Mouse (Mus musculus) kidney, postnatal 0 days (tissue): ENCODE data around the gene Nr3c2. TPM values are rescaled to one million over a fixed set of nuclear protein-coding genes. Genes with fewer than 3 reads are reported as not detected.

Experiments used
- ATAC-seq: fragments of 200-750 bp; cut with Nextera tagmentation; replicated peaks from 2 replicates; pipeline ENCODE4 v1.8.0; 2017; ENCODE audit warnings: low read depth, moderate number of reproducible peaks, moderate TSS enrichment, moderate library complexity; ENCODE audit not compliant: low FRiP score
- DNase-seq: peaks from one replicate; pipeline ENCODE4 v3.0.0-alpha.2; 2016; ENCODE audit warnings: low spot score
- H3K27ac ChIP-seq: fragments of 300-500 bp; sonication (generic); 2 replicates; pipeline ENCODE4 v1.5.1; 2014; ENCODE audit warnings: mild to moderate bottlenecking
- H3K27me3 ChIP-seq: fragments of 300-500 bp; sonication (generic); 2 replicates; pipeline ENCODE4 v1.6.1; 2014; ENCODE audit warnings: low read length, mixed read lengths; ENCODE audit not compliant: insufficient read depth
- H3K36me3 ChIP-seq: fragments of 300-500 bp; sonication (generic); 2 replicates; pipeline ENCODE4 v1.6.1; 2014; ENCODE audit warnings: low read length, mixed read lengths; ENCODE audit not compliant: insufficient read depth
- H3K4me1 ChIP-seq: fragments of 300-500 bp; sonication (generic); replicated peaks from 2 replicates; pipeline ENCODE4 v1.6.1; 2014; ENCODE audit warnings: antibody characterized with exemption, low read length, mixed read lengths; ENCODE audit not compliant: insufficient read depth
- H3K4me2 ChIP-seq: fragments of 300-500 bp; sonication (generic); 2 replicates; pipeline ENCODE4 v1.6.1; 2014; ENCODE audit warnings: mild to moderate bottlenecking, low read length, moderate library complexity, mixed read lengths
- H3K4me3 ChIP-seq: fragments of 300-500 bp; sonication (generic); replicated peaks from 2 replicates; pipeline ENCODE4 v1.5.1; 2014; ENCODE audit warnings: low read depth, low read length
- H3K9ac ChIP-seq: fragments of 300-500 bp; sonication (generic); 2 replicates; pipeline ENCODE4 v1.6.1; 2014; ENCODE audit warnings: low read depth, low read length
- H3K9me3 ChIP-seq: fragments of 300-500 bp; sonication (generic); replicated peaks from 2 replicates; pipeline ENCODE4 v1.6.1; 2016; ENCODE audit warnings: low read length, inconsistent platforms, mixed read lengths
- CTCF ChIP-seq: IDR thresholded peaks from 2 replicates; pipeline ENCODE4 v1.5.1; 2016; ENCODE audit warnings: antibody characterized with exemption, low read depth, mild to moderate bottlenecking, moderate library complexity
- WGBS: fragments of 180-500 bp; shearing (Covaris S2); extraction: QIAGEN DNeasy Blood & Tissue Kit; methylation state at CpG from one replicate; pipeline ENCODE4 v1.1.7; 2014; 5-methylcytosine and 5-hydroxymethylcytosine counted together
- polyA plus RNA-seq: library from polyadenylated mRNA; unstranded; fragments of >200 nt; fragmentation: Nextera tagmentation; extraction: Ambion mirVana; gene quantifications from 2 replicates; pipeline ENCODE4 v1.2.1, GENCODE M21; 2015

Nr3c2 gene
- 8.2 and 8.3 TPM in 2 replicates for polyA plus RNA-seq

DNA sequence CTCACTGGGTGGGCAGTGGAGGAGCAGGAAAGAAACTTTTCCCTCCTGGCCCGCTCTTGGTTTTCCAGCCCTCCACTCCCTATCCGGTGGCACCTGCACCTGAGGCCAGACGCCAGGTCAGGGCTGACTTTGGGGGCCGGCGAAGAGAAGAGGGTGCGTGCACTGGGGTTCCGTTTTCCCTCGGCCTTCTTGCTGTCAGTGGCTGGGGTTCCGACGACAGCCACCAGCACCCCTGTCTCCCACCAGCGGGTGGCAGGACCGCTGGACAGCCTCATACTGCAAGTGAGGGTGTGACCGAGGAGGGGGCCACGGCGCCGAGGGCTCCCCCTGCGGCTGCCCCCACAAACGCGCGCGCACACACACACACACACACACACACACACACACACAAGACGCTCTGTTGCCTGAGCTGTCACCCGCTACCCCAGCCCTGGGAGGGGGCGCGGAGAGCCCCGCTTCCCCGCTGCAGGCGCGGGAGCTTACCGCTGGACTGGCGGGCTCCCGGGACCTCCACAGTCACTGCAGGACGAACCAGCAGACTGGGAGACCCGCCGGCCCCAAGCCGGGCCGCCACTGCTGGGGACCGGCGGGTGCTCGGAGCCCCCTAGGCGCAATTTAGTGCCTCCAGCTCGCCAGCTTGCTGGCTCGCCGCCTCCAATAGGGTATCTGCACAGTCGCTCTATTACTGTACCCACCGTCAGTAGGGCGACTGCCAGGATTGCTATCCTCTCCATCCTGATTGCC is at the start of gene Nr3c2:
TSS of gene Nr3c2 (plus strand) at position 32 of the 744 bp plus-strand sequence.
- Histone ChIP-seq H3K4me3 (peak within 1 kb of the TSS; percentile 78), H3K27me3 (peaks cover 3% of the 10 kb centered on the region; the same call in 1 of the 2 replicates), H3K4me1 (no peaks in the 10 kb centered on the region; the same call in 1 of the 2 replicates), H3K9ac (peak within 1 kb of the TSS; percentile 60), H3K4me2 (peak within 1 kb of the TSS; percentile 100), H3K9me3 (no peaks in the 10 kb centered on the region), H3K36me3 (no peaks in the 10 kb centered on the region), H3K27ac (no peak within 1 kb of the TSS)
- ATAC-seq (no peak), DNase-seq (peak; percentile 27)
- TF ChIP-seq CTCF, result peak; percentile 29; the same call in 1 of the 2 replicates
- WGBS, result under 1% methylated on average over 47 of the region's 47 CpGs

DNA sequence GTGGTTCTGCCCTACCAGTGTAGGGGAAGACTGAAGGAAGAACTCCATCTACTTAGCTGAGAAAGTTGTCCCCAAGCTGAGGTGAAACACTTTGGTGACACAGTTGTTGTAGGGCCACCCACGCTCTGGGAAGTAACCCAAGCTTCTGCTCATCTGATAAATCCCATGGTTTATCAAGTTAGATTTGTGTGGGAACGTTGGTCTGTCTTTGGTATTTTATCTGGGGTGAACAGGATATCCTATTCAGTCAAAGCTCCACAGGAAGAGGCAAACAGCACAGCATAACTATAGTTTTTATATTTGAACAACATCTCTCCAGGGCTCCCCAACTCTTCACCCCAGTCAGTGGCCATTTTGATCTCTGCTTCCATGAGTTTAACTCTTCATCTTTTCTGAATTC is 40.7 kb upstream of the Nr3c2 start:
- H3K4me1 ChIP-seq, result no peaks in the 10 kb centered on the region
- TF ChIP-seq CTCF, result no peak
- H3K9ac ChIP-seq, result no peak overlapping the region
- H3K9me3 ChIP-seq, result no peaks in the 10 kb centered on the region
- ATAC-seq (no peak), DNase-seq (no peak)
- 66% methylated on average over 2 of the region's 2 CpGs for WGBS
- no peak overlapping the region for H3K4me3 ChIP-seq
- no peaks in the 10 kb centered on the region for H3K36me3 ChIP-seq
- H3K27me3 ChIP-seq, result no peaks in the 10 kb centered on the region
- H3K27ac ChIP-seq, result no peak overlapping the region
- no peak overlapping the region for H3K4me2 ChIP-seq

DNA sequence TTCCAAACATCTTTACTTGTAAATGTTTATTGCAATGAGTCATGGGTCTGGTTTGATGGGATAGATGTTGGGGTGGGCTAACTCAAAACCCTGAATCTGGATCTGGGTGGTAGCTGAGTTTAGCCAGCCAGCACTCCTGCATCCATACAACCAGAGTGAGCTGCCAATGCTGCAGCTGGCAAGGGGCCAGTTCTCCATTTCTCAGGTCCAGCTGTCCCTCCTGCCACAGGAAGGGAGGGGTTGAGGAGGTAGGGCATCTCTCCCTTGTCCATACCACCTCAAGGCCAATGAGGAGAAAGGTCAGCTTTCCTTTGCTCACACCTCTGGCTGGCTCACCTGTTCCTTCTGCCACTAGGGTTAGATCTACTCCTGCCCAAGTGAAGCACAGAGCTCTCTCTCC is 39.5 kb upstream of the Nr3c2 start:
- Histone ChIP-seq H3K9ac (no peak overlapping the region), H3K27ac (no peak overlapping the region), H3K4me3 (no peak overlapping the region), H3K27me3 (no peaks in the 10 kb centered on the region), H3K9me3 (no peaks in the 10 kb centered on the region), H3K4me1 (no peaks in the 10 kb centered on the region), H3K36me3 (no peaks in the 10 kb centered on the region), H3K4me2 (no peak overlapping the region)
- no peak for TF ChIP-seq CTCF
- no peak for ATAC-seq
- DNase-seq, result no peak

DNA sequence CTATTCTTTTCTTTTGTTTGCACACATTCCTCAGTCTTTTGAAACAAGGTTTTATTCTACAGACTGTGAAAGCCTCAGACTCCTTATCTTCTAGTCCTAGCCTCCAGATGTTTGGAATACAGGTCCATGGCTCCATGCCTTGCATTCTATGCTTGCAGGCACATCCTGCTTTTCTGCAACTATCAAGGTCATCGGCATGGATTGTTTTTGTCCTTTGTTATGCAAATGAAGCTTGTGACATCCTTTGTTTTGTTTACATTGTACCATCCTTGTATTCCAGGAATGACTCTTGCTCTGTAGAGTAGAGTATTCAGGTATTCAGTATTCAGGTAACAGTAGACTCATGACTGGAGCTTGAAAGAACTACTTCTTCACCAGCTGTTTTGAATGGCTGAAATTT is 36.2 kb upstream of the Nr3c2 start:
- Histone ChIP-seq H3K27me3 (no peaks in the 10 kb centered on the region), H3K9ac (no peak overlapping the region), H3K4me3 (no peak overlapping the region), H3K4me2 (no peak overlapping the region), H3K36me3 (no peaks in the 10 kb centered on the region), H3K4me1 (no peaks in the 10 kb centered on the region), H3K9me3 (no peaks in the 10 kb centered on the region), H3K27ac (no peak overlapping the region)
- ATAC-seq (no peak), DNase-seq (no peak)
- TF ChIP-seq CTCF, result no peak
- 87% methylated on average over 1 of the region's 1 CpGs for WGBS

DNA sequence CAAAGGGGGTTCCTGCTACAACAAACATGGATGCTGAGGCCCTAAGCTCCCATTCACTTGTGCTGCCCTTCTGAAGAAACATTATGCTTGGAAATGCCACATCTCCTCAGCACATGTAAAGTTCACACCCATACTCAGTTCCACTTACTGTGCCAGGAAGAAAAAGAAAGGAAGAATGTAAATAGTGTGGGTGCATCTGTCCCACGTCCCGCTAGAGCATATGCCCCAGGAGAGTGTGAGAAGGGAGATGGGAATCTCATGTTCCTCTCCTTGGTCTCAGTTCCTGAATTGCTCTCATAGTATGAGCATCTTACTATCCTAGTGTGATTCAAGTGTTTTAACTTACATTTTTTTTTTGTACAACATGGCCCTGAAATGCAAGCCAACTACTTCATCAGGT is 22.4 kb upstream of the Nr3c2 start:
- Histone ChIP-seq H3K4me2 (no peak overlapping the region), H3K27me3 (no peaks in the 10 kb centered on the region), H3K27ac (no peak overlapping the region), H3K4me3 (no peak overlapping the region), H3K4me1 (no peaks in the 10 kb centered on the region), H3K36me3 (no peaks in the 10 kb centered on the region), H3K9me3 (no peaks in the 10 kb centered on the region), H3K9ac (no peak overlapping the region)
- no peak for TF ChIP-seq CTCF
- DNase-seq, result no peak
- no peak for ATAC-seq
- WGBS, result 80% methylated on average over 2 of the region's 2 CpGs

DNA sequence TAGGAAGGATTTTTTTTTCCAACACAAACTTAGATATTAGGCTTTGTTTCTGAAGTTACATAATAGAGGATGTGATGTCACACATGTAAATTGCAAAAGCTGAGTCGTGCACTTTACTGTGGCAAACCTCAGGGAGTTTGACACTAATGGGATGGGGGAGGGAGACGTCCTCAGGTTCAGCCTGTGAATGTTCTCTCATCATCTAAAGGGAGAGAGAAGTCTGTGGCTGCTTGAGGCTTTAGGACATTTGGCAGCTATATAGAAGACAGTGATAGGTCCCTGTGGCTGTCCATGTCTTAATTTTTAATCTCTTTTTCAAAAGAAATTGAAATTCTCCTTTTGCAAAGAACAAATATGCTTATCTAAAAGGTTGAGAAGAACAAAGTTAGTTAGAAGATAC is 2.2 kb upstream of the Nr3c2 start:
- Histone ChIP-seq H3K36me3 (no peaks in the 10 kb centered on the region), H3K4me2 (no peak overlapping the region), H3K4me1 (no peaks in the 10 kb centered on the region; the same call in 1 of the 2 replicates), H3K27ac (no peak overlapping the region), H3K9me3 (no peaks in the 10 kb centered on the region), H3K4me3 (no peak overlapping the region), H3K9ac (no peak overlapping the region), H3K27me3 (peaks cover 3% of the 10 kb centered on the region; the same call in 1 of the 2 replicates)
- 0% methylated on average over 2 of the region's 2 CpGs for WGBS
- DNase-seq (no peak), ATAC-seq (no peak)
- no peak for TF ChIP-seq CTCF
